ENCODE assay signal across 8 mouse cellular contexts in genomic region chr17:24477985-24478600, GRCm38 (mm10). TPM values are rescaled to one million over a fixed set of nuclear protein-coding genes. Genes with fewer than 3 reads are reported as not detected.
A peak's percentile ranks its signal among the peaks of the same experiment; 100 is the strongest.
DNase-seq lines count a peak whose midpoint lies in the region; ATAC-seq and TF ChIP-seq lines count a peak whose summit lies in the region.

No protein-coding gene starts in this region.

- no peaks in the 10 kb centered on the region for H3K27me3 ChIP-seq in CH12.LX (replicated peaks)
- H3K27me3 ChIP-seq in kidney, embryonic 15.5 days, result no peaks in the 10 kb centered on the region
- no peaks in the 10 kb centered on the region for H3K27me3 ChIP-seq in midbrain, postnatal 0 days (ENCODE audit: insufficient read depth, low read length)

- no peaks in the 10 kb centered on the region for H3K79me2 ChIP-seq in CH12.LX (replicated peaks; ENCODE audit: control insufficient read depth, extremely low read depth, insufficient read depth, poor library complexity, severe bottlenecking)

- no peak for TF ChIP-seq POLR2A in CH12.LX (IDR thresholded peaks at IDR 0.05; ENCODE audit: low read depth, low read length)
- no peak for TF ChIP-seq POLR2A in embryonic fibroblast, embryonic 13.5 days (IDR thresholded peaks at IDR 0.05; ENCODE audit: low read depth, low read length)

- dilution Hi-C loops in CH12.LX (cut with MboI; ENCODE audit: extremely low pct_ligation_motif_present, extremely low pct_unique_long_range_greater_than_20kb, low sequenced_read_pairs), result no loop called here

- 51% methylated on average over 11 of the region's 11 CpGs for whole genome bisulfite sequencing in kidney, embryonic 15.5 days
- WGBS in midbrain, postnatal 0 days, result 50% methylated on average over 11 of the region's 11 CpGs

- TF ChIP-seq RAD21 in CH12.LX (IDR thresholded peaks at IDR 0.05; ENCODE audit: low read depth, low read length), result no peak

- peak overlapping the region; percentile 77 for H3K4me2 ChIP-seq in CH12.LX (ENCODE audit: insufficient read depth, low read depth, poor library complexity, severe bottlenecking)
- H3K4me2 ChIP-seq in kidney, embryonic 15.5 days, result peak overlapping the region; percentile 67
- peak overlapping the region; percentile 77 for H3K4me2 ChIP-seq in midbrain, postnatal 0 days (ENCODE audit: low read depth, low read length, poor library complexity, severe bottlenecking)

- peak overlapping the region; percentile 61 for H3K9ac ChIP-seq in CH12.LX (ENCODE audit: insufficient read depth, low read depth)
- peak overlapping the region; percentile 77 for H3K9ac ChIP-seq in kidney, embryonic 15.5 days
- peak overlapping the region; percentile 69 for H3K9ac ChIP-seq in midbrain, postnatal 0 days (replicated peaks; ENCODE audit: low read length, poor library complexity, severe bottlenecking)

- in situ Hi-C loops in CH12.LX (cut with MboI; ENCODE audit: low pct_ligation_motif_present, low pct_unique_long_range_greater_than_20kb, low sequenced_read_pairs), result loop anchor here (5.0 kb wide), 1 partner anchor 54 kb away; the partner anchor contains the start of gene Rab26

- H3K27ac ChIP-seq in CH12.LX (ENCODE audit: insufficient read depth, low read depth), result no peak overlapping the region
- H3K27ac ChIP-seq in embryonic fibroblast, embryonic 13.5 days (ENCODE audit: insufficient read depth, low read length), result no peak overlapping the region
- H3K27ac ChIP-seq in kidney, embryonic 15.5 days, result no peak overlapping the region; the same call in 1 of the 2 replicates
- H3K27ac ChIP-seq in midbrain, postnatal 0 days (ENCODE audit: low read depth, low read length), result peak overlapping the region; percentile 32; the same call in 1 of the 2 replicates

- no peak for TF ChIP-seq CTCF in CH12.LX (conservative IDR thresholded peaks at IDR 0.05 in 1 of 2, IDR thresholded peaks at IDR 0.05 in 1 of 2; ENCODE audit: low read depth in 2 of 2, low read length in 2 of 2)
- TF ChIP-seq CTCF in embryonic fibroblast, embryonic 13.5 days (IDR thresholded peaks at IDR 0.05; ENCODE audit: borderline replicate concordance, insufficient read depth, low read length), result 0 out of 2 replicates have a peak, but pooled peaks have one; percentile 15
- TF ChIP-seq CTCF in midbrain, postnatal 0 days (IDR thresholded peaks at IDR 0.05), result no peak

- no peak for TF ChIP-seq EP300 in CH12.LX (IDR thresholded peaks at IDR 0.05; ENCODE audit: low read length)

- ATAC-seq in CD4-positive, CD25-positive, alpha-beta regulatory T cell, adult 4 months, result no peak
- peak; percentile 4; the same call in 1 of the 2 replicates for ATAC-seq in kidney, embryonic 15.5 days (replicated peaks; ENCODE audit: low FRiP score)
- no peak for ATAC-seq in midbrain, postnatal 0 days (ENCODE audit: low FRiP score)

- peak overlapping the region; percentile 36 to 81 (median 72) for H3K4me3 ChIP-seq in CH12.LX (replicated peaks in 1 of 3; ENCODE audit: low read depth in 2 of 3, low read length in 2 of 3, poor library complexity in 1 of 3)
- peak overlapping the region; percentile 38 for H3K4me3 ChIP-seq in embryonic fibroblast, embryonic 13.5 days (ENCODE audit: insufficient read depth, low read length)
- H3K4me3 ChIP-seq in kidney, embryonic 15.5 days (replicated peaks), result peak overlapping the region; percentile 74
- peak overlapping the region; percentile 56 for H3K4me3 ChIP-seq in midbrain, postnatal 0 days (ENCODE audit: low read depth, low read length)

- H3K4me1 ChIP-seq in CH12.LX (ENCODE audit: control insufficient read depth in 1 of 2, insufficient read depth in 2 of 2), result peaks cover 7 to 22% of the 10 kb centered on the region in 2 experiments; a peak in 3 of 4 replicates
- H3K4me1 ChIP-seq in embryonic fibroblast, embryonic 13.5 days (ENCODE audit: control insufficient read depth, insufficient read depth, low read length), result no peaks in the 10 kb centered on the region; the same call in 1 of the 2 replicates
- peaks cover 42% of the 10 kb centered on the region for H3K4me1 ChIP-seq in kidney, embryonic 15.5 days
- peaks cover 6% of the 10 kb centered on the region for H3K4me1 ChIP-seq in midbrain, postnatal 0 days (ENCODE audit: insufficient read depth, low read length)

- peak; percentile 23 for DNase-seq in CD4-positive, CD25-positive, alpha-beta regulatory T cell, adult 2 months (ENCODE audit: low read depth, low spot score)
- no peak for DNase-seq in CH12.LX (ENCODE audit: extremely low read depth)
- no peak for DNase-seq in midbrain, postnatal 0 days (ENCODE audit: low spot score)
- DNase-seq in gastrocnemius, postnatal 25 days, result no peak
- no peak for DNase-seq in right cerebral cortex, postnatal 14 days

- H3K9me3 ChIP-seq in CH12.LX (replicated peaks; ENCODE audit: low read length), result no peaks in the 10 kb centered on the region
- no peaks in the 10 kb centered on the region for H3K9me3 ChIP-seq in kidney, embryonic 15.5 days (replicated peaks)
- H3K9me3 ChIP-seq in midbrain, postnatal 0 days (ENCODE audit: low read length), result no peaks in the 10 kb centered on the region

- H3K36me3 ChIP-seq in CH12.LX (replicated peaks in 1 of 2; ENCODE audit: control insufficient read depth in 1 of 2, insufficient read depth in 1 of 2, low read length in 1 of 2), result peaks cover 34 to 48% of the 10 kb centered on the region in 2 experiments
- peaks cover 48% of the 10 kb centered on the region for H3K36me3 ChIP-seq in kidney, embryonic 15.5 days
- H3K36me3 ChIP-seq in midbrain, postnatal 0 days (ENCODE audit: insufficient read depth, low read length), result peaks cover 35% of the 10 kb centered on the region

TF ChIP-seq in CH12.LX, 34 proteins besides CTCF, POLR2A, EP300 and RAD21 (continues in another document):
- no peak for TF ChIP-seq MAX (IDR thresholded peaks at IDR 0.05; ENCODE audit: low read length)
- no peak for TF ChIP-seq JUND (conservative IDR thresholded peaks at IDR 0.05; ENCODE audit: low read depth, low read length)
- TF ChIP-seq UBTF (IDR thresholded peaks at IDR 0.05; ENCODE audit: low read depth, low read length), result no peak

RNA-seq across cellular contexts. Expression of gene Mlst8, which starts 0.8 kb away (rescaled TPM):
- 10 to 100 TPM; 14.3 to 25.8 TPM for polyA plus RNA-seq in CD4-positive, CD25-positive, alpha-beta regulatory T cell, adult 4 months (2017; shearing (Covaris generic))
- total RNA-seq in CH12.LX (2012; rRNA removed) (10.0 and 13.6 TPM in 2 replicates), CH12.LX (2014; rRNA removed) (10.9 and 14.0 TPM in 2 replicates)
- polyA plus RNA-seq in CH12.LX (2012; ENCODE audit: insufficient read length, low read depth), result 21.8 and 24.7 TPM in 2 replicates
- 20.9 and 23.3 TPM in 2 replicates for polyA plus RNA-seq in embryonic fibroblast, embryonic 13.5 days (2011; ENCODE audit: insufficient read length, low read depth, missing spikeins)
- polyA plus RNA-seq in kidney, embryonic 15.5 days (2015; fragmentation: Nextera tagmentation; extraction: Ambion mirVana), result 29.0 and 36.1 TPM in 2 replicates
- 51.8 and 60.8 TPM in 2 replicates for total RNA-seq in midbrain, postnatal 0 days (2014; rRNA removed)
- polyA plus RNA-seq in midbrain, postnatal 0 days (2015; fragmentation: Nextera tagmentation; extraction: Ambion mirVana), result 28.4 and 29.5 TPM in 2 replicates
- total RNA-seq in gastrocnemius, postnatal 25 days (2021), result 10 to 100 TPM; 10.5 to 11.7 TPM

RNA-seq across cellular contexts. Expression of gene Bricd5, which starts 4.4 kb away (rescaled TPM):
- not detected for polyA plus RNA-seq in CD4-positive, CD25-positive, alpha-beta regulatory T cell, adult 4 months (2017; shearing (Covaris generic))
- total RNA-seq in CH12.LX (2012; rRNA removed), result 0.98 and 1.1 TPM in 2 replicates
- total RNA-seq in CH12.LX (2014; rRNA removed), result not detected in 2 replicates
- 0.61 TPM in 1 of 2 replicates, not detected in the other for polyA plus RNA-seq in CH12.LX (2012; ENCODE audit: insufficient read length, low read depth)
- polyA plus RNA-seq in embryonic fibroblast, embryonic 13.5 days (2011; ENCODE audit: insufficient read length, low read depth, missing spikeins), result 0.50 TPM in 1 of 2 replicates, not detected in the other
- 0.39 and 0.58 TPM in 2 replicates for polyA plus RNA-seq in kidney, embryonic 15.5 days (2015; fragmentation: Nextera tagmentation; extraction: Ambion mirVana)
- total RNA-seq in midbrain, postnatal 0 days (2014; rRNA removed), result 0.57 TPM in 1 of 2 replicates, not detected in the other
- polyA plus RNA-seq in midbrain, postnatal 0 days (2015; fragmentation: Nextera tagmentation; extraction: Ambion mirVana), result 0.83 and 0.95 TPM in 2 replicates
- not detected for total RNA-seq in gastrocnemius, postnatal 25 days (2021)

RNA-seq across cellular contexts. Expression of gene Pgp, which starts 7.9 kb away (rescaled TPM):
- 1 to 10 TPM; 4.1 to 5.3 TPM for polyA plus RNA-seq in CD4-positive, CD25-positive, alpha-beta regulatory T cell, adult 4 months (2017; shearing (Covaris generic))
- total RNA-seq in CH12.LX (2012; rRNA removed) (14.2 and 17.3 TPM in 2 replicates), CH12.LX (2014; rRNA removed) (31.1 and 41.8 TPM in 2 replicates)
- 41.1 and 41.6 TPM in 2 replicates for polyA plus RNA-seq in CH12.LX (2012; ENCODE audit: insufficient read length, low read depth)
- 21.1 and 21.5 TPM in 2 replicates for polyA plus RNA-seq in embryonic fibroblast, embryonic 13.5 days (2011; ENCODE audit: insufficient read length, low read depth, missing spikeins)
- polyA plus RNA-seq in kidney, embryonic 15.5 days (2015; fragmentation: Nextera tagmentation; extraction: Ambion mirVana), result 49.9 and 53.3 TPM in 2 replicates
- 49.6 and 50.1 TPM in 2 replicates for total RNA-seq in midbrain, postnatal 0 days (2014; rRNA removed)
- polyA plus RNA-seq in midbrain, postnatal 0 days (2015; fragmentation: Nextera tagmentation; extraction: Ambion mirVana), result 86.8 and 88.7 TPM in 2 replicates
- 10 to 100 TPM; 50.8 to 55.0 TPM for total RNA-seq in gastrocnemius, postnatal 25 days (2021)

RNA-seq across cellular contexts. Expression of gene E4f1, which starts 8.0 kb away (rescaled TPM):
- 10 to 100 TPM; 34.3 to 62.8 TPM for polyA plus RNA-seq in CD4-positive, CD25-positive, alpha-beta regulatory T cell, adult 4 months (2017; shearing (Covaris generic))
- total RNA-seq in CH12.LX (2012; rRNA removed) (21.5 and 22.7 TPM in 2 replicates), CH12.LX (2014; rRNA removed) (10.0 and 10.2 TPM in 2 replicates)
- polyA plus RNA-seq in CH12.LX (2012; ENCODE audit: insufficient read length, low read depth), result 16.2 and 17.4 TPM in 2 replicates
- polyA plus RNA-seq in embryonic fibroblast, embryonic 13.5 days (2011; ENCODE audit: insufficient read length, low read depth, missing spikeins), result 11.9 and 14.8 TPM in 2 replicates
- polyA plus RNA-seq in kidney, embryonic 15.5 days (2015; fragmentation: Nextera tagmentation; extraction: Ambion mirVana), result 29.9 and 36.7 TPM in 2 replicates
- 35.1 and 38.0 TPM in 2 replicates for total RNA-seq in midbrain, postnatal 0 days (2014; rRNA removed)
- 25.6 and 30.6 TPM in 2 replicates for polyA plus RNA-seq in midbrain, postnatal 0 days (2015; fragmentation: Nextera tagmentation; extraction: Ambion mirVana)
- 10 to 100 TPM in 1 of 2 experiments, 1 to 10 TPM in 1; 9.4 to 10.2 TPM for total RNA-seq in gastrocnemius, postnatal 25 days (2021)

RNA-seq across cellular contexts. Expression of gene Caskin1, which starts 10.3 kb away (rescaled TPM):
- polyA plus RNA-seq in CD4-positive, CD25-positive, alpha-beta regulatory T cell, adult 4 months (2017; shearing (Covaris generic)), result under 1 TPM; 0.16 TPM
- 0.08 and 0.21 TPM in 2 replicates for total RNA-seq in CH12.LX (2012; rRNA removed)
- not detected in 2 replicates for total RNA-seq in CH12.LX (2014; rRNA removed)
- polyA plus RNA-seq in CH12.LX (2012; ENCODE audit: insufficient read length, low read depth), result 0.71 and 0.80 TPM in 2 replicates
- not detected in 2 replicates for polyA plus RNA-seq in embryonic fibroblast, embryonic 13.5 days (2011; ENCODE audit: insufficient read length, low read depth, missing spikeins)
- 1.8 and 2.3 TPM in 2 replicates for polyA plus RNA-seq in kidney, embryonic 15.5 days (2015; fragmentation: Nextera tagmentation; extraction: Ambion mirVana)
- 151 and 153 TPM in 2 replicates for total RNA-seq in midbrain, postnatal 0 days (2014; rRNA removed)
- 43.9 and 47.5 TPM in 2 replicates for polyA plus RNA-seq in midbrain, postnatal 0 days (2015; fragmentation: Nextera tagmentation; extraction: Ambion mirVana)
- total RNA-seq in gastrocnemius, postnatal 25 days (2021), result under 1 TPM; 0.10 to 0.11 TPM
